Mouse (Mus musculus): Measurements from ENCODE around the gene Upf2.
"Not testable (repeated sequence)": the region's sequence is repeated elsewhere in the genome, so short reads cannot be mapped to it uniquely, and the experiment has no call there.

Gene Upf2

DNA sequence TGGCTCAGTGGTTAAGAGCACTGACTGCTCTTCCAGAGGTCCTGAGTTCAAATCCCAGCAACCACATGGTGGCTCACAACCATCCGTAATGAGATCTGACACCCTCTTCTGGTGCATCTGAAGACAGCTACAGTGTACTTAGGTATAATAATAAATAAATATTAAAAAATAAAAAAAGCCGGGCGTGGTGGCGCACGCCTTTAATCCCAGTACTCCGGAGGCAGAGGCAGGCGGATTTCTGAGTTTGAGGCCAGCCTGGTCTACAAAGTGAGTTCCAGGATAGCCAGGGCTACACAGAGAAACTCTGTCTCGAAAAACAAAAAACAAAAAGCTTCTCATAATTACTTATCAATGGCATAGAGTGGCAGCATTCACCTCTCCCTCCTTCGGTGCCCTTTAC, 1.4 kb upstream of the Upf2 start:
- in situ Hi-C loops (cut with MboI, MseI): not testable (repeated sequence)

DNA sequence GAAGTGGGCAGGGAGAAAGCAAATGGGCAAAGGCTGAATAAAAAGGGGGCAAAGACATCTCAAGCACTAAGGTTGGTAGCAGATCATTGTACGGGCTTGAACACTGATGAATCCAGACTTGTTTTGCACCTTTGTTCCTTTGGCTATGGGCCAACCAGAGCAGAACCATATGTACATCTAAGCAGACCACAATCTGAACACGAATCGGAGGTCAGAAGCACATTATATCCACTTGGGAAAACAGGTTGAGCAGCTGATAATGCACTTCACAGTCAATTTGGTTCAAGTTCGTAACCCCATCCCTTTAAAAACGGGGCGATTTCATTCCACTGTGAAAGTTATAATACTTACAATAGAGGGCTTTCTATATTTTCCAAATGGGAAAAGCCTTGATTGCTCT, 964 bp upstream of the Upf2 start:
- in situ Hi-C loops (cut with MboI, MseI): no loop called here

DNA sequence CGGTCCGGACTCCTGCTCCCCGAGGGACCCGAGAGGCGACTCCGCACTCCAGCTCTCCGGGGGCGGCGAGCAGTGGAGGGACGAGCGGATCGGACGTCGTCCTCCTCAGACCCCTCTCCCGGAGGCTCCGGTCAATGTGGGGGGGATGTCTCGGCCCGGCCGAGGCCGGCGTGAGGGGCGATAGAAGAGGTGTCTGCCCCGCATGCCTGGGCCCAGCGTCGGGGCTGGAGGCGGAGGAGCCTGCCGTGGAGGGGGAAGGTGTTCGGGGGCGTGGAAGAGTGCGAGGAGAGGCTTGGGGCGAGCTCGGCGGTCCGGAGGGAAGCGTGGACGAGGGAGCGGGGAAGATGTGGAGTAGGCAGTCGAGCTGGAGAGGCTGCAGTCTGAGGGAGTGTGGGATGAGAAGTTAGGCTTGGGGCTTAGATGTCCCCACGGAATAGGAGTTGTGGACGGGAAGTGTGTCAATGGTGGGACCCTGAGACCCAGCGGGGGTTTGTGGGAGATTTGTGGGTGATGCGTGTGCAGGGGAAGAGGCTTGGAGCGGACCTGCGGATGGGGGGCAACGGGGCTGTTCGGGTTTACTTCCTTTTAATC, 447 bp downstream of the Upf2 start:
- in situ Hi-C loops (cut with MboI, MseI): no loop called here

DNA sequence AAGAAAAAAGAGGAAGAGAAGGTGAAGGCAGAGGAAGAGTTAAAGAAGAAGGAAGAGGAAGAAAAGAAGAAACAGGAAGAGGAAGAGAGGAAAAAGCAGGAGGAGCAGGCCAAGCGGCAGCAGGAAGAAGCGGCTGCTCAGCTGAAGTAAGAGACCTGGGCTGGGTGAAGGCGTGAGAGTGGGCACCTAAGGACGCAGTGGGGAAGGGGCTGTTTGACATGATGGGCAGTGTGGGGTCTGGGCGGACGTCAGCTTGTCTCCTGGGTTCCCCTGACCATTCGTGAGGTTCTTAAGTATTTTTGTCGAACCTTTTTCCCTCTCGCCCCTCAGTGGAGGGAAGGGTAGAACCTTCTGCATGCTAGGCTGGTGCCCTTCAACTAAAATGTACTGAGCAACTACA, 6.4 kb downstream of the Upf2 start:
- in situ Hi-C loops (cut with MboI, MseI): no loop called here

DNA sequence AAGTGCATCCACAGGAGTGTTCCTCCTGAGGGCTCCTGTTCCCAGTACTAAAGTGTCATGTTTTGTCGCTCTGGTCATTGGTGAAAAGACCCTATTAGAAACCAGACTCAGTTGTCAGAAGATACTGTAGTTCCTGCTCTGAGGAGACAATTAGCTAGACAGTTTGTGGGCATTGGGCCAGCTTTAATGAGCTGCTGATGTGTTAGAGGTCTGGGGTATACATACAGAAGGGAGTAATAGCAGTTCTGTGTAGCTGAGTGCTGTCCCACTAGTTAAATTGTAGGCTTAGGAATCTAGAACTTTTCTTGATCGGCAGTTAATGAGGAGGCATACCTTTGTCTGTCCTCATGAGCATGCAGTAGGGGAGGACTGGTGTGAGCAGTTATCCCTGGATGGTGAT, 11.0 kb downstream of the Upf2 start:
- in situ Hi-C loops (cut with MboI, MseI): no loop called here

DNA sequence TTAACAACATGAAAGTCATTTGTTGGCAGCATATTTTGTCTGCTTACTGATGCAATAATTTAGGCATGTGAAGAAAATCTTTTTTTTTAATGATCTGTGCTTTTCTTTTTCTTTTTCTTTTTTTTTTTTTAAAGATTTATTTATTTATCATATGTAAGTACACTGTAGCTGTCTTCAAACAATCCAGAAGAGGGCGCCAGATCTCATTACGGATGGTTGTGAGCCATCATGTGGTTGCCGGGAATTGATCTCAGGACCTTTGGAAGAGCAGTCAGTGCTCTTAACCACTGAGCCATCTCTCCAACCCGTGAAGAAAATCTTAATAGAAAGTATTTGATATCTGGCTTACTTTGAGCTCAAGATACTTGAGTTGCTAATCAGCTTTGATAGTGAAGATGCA, 12.5 kb downstream of the Upf2 start:
- in situ Hi-C loops (cut with MboI, MseI): not testable (repeated sequence)

DNA sequence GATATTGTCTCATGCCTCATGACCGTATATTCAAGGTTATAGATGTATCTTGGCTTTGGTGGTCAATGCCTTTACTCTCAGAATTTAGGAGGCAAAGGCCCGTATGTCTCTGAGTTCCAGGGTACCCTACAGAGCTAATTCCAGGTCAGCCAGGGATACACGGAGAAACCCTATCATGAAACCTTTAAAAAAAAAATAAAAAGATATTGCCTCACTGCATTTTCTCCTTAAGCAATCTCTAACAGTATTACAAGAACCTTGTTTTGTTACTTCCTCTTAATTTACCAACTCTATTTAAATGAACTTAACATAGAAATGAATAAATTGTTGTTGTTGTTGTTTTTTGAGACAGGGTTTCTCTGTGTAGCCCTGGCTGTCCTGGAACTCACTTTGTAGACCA, 14.7 kb downstream of the Upf2 start:
- in situ Hi-C loops (cut with MboI, MseI): no loop called here

DNA sequence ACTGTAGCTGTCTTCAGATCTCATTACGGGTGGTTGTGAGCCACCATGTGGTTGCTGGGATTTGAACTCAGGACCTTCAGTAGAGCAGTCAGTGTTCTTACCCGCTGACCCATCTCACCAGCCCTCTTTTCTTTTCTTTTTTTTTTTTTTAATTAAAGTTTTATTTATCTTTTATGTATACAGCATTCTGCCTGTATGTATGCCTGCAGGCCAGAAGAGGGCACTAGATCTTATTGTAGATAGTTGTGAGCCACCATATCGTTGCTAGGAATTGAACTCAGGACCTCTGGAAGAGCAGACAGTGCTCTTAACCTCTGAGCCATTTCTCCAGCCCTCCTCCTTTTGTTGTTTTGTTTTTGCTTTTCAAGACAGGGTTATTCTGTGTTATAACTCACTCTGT, 19.4 kb downstream of the Upf2 start:
- in situ Hi-C loops (cut with MboI, MseI): not testable (repeated sequence)

DNA sequence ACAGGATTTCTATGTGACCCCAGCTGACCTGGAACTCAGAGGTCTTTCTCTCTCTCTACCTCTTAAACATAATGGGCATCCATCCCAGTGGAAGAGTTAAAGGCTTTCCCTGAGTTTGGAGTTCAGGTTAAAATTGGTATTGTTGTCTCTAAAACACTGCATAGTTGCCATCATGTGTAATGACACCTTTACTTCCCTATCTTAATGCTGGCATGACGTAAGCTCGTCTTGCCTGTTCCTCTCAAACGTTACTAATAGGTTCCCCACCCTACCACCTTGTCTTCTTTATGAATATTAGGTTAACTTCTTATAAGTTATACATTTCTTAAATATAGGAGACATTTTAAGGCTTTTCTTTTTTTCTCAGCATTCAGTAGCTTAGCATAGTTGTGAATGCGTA, 26.3 kb downstream of the Upf2 start:
- in situ Hi-C loops (cut with MboI, MseI): no loop called here

DNA sequence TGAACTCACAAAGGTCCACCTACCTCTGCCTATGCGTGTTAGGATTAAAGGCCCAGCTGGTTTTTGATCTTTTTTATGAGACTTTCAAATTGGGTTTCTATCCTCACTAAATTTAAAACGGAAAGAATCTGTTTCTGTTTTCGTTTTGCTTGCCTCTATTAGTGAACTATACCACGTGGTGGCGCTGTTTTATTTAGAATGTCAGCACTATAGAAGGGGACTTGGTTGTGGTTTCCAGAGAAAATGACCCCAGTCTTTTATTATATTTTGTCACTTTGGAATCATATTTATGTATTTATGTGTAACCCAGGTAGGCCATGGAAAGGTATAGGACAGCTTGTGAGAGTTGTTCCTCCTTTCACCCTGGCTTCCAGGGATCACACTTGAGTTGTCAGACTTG, 44.3 kb downstream of the Upf2 start:
- in situ Hi-C loops (cut with MboI, MseI): no loop called here

DNA sequence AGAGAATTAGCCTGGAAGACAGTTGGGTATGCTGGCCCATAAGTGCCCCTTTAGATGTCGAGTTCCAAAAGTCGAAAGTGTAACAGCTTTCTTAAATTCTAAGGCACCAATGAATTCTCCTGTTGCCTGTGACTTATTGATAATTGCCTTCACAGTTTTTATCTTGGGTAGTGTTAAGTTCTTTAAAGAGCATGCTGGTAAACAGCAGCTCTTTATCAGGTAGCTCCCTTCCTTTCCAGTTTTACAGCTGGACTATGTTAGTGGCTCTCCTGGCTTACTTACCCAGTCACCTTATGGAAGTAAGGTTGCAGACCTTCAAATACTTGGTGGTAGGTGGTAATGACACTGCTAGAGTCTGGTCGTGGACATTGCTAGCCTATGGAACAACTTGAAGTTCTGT, 52.7 kb downstream of the Upf2 start:
- in situ Hi-C loops (cut with MboI, MseI): no loop called here

DNA sequence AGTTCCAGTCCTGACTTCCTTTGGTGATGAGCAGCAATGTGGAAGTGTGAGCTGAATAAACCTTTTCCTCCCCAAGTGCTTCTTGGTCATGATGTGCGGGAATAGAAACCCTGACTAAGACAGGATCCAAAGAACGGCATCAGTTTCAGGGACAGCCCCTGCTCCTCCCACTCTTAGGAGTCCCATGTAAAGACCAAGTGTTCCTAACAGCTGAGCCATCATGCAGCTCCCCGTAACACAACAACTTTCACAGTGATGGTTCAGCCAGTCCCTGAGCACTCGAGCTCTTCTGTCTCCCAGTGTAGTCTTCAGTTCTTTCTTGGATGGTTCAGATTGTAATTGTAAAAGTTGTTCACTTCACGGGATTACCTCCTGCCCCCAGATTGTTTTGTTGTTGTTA, 63.3 kb downstream of the Upf2 start:
- in situ Hi-C loops (cut with MboI, MseI): no loop called here

DNA sequence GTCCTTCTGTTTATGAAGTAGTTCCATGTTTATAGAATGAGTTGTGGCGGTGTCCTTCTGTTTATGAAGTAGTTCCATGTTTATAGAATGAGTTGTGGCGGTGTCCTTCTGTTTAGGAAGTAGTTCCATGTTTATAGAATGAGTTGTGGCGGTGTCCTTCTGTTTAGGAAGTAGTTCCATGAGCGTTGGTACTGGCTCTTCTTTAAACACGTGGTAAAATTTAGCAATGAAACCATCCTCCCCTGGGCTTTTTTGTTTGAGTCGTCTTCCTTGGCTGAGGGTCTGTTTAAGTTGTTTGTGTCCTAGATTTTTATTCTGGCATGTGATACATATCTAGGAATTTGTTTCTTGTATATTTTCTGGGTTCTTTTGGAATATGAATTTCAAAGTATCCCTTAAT, 63.9 kb downstream of the Upf2 start:
- in situ Hi-C loops (cut with MboI, MseI): not testable (repeated sequence)

DNA sequence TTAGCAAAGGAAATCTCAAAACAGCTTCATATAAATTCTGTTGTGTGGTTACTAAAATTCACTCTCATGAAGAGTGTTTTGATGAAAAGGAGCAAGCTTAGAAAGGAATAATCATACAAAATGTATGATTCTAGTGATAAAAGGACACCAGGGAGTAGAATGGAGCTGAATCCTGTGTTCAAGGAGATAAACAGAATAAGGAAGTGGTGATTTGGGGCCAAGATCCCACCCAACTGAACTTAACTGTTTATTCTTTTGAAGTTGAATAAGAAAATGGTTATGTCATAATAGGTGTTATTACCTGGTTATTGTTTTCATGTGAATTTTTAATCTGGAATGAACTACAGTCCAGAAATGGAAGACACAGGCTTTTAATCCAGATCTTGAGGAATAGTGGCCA, 69.3 kb downstream of the Upf2 start:
- in situ Hi-C loops (cut with MboI, MseI): no loop called here

DNA sequence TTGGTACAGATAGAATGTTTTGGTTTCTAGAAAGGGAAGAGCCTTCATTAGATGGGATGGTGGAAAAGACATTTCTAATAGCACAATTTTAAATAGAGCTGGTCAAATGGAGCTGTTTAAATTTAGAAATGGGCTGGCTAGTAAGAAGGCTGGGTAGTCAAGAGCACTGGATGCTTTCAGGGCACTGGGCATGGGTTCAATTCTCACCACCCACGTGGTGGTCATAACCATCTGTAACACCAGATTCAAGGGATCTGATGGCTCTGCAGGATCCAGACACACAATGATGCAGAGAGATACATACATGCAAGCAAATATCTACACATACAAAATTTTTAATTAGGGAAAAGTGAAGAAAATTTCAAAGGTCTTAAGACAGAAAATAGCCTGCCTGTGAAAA, 91.4 kb downstream of the Upf2 start:
- in situ Hi-C loops (cut with MboI, MseI): no loop called here

DNA sequence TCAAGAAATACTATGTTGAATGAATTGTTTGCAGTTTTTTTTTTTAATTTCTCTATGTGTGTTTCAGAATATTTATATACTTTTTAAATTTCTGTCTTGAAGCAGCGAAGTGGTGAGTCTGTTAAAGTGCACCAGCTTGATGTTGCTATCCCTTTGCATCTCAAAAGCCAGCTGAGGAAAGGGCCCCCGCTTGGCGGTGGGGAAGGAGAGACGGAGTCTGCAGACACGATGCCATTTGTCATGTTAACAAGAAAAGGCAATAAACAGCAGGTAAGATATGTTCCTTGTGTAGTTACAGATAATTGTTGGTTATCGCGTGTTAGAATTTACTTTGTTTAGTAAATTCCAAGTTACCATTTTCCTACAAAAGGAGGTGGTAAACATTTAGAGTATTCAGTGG, 95.5 kb downstream of the Upf2 start:
- in situ Hi-C loops (cut with MboI, MseI): no loop called here

DNA sequence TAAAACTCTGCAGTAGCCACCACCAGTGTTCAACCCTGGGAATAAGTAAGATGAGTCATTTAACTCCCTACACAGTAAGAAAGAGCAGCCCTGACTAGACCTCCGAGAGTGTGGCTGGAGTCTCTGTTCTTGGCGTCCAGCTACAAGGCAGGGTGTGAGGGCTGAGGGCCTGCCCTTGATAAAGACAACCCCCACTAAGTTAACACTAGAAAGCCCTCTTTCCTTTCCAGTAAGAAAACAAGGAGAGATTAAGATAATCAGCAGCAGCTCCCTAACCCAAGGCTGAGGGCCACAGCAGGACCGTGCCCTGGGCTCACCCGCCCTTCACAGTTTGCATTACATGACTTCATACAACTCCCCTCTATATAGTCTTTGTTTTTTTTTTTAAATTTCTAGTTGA, 97.3 kb downstream of the Upf2 start:
- in situ Hi-C loops (cut with MboI, MseI): no loop called here

DNA sequence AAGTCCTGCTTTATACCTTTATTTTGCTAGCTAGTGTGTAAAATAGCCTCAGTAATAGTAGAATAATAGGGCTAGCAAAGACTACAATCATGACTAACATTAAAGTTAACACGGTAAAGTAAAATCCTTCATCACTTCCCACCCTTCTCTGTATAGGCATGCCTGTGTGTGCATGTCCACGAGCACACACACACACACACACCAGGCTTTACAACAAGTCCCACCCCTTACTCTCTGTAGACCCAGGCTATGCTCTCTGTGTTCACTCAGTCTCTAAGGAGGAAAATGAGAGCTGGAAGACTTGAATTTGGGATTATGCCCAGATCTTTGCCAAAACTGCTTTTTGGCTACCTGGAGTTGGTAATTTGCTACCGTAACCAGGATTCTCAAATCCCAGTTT, 97.7 kb downstream of the Upf2 start:
- in situ Hi-C loops (cut with MboI, MseI): no loop called here

DNA sequence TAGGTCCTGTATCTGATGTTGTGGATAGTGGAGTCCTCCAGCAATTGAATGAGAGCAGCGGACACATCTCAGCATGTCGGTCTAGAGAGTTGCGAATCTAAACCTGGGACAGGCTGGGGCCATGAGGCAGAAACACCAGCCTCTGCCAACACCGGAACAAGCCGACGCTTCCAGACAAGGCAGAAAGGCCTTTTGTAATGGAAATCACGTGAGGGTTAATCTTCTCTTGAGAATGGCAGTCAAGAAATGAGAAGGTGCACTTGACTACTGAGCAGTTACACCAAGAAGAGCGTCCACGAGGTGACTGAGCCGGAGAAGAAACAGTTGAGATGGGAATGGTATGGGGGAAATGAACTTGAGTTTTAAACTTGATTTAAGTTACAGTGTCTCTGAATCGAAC, 104.2 kb downstream of the Upf2 start:
- in situ Hi-C loops (cut with MboI, MseI): loop anchor here (25.0 kb wide), 1 partner anchor 1268 kb away; no protein-coding TSS in a partner anchor

DNA sequence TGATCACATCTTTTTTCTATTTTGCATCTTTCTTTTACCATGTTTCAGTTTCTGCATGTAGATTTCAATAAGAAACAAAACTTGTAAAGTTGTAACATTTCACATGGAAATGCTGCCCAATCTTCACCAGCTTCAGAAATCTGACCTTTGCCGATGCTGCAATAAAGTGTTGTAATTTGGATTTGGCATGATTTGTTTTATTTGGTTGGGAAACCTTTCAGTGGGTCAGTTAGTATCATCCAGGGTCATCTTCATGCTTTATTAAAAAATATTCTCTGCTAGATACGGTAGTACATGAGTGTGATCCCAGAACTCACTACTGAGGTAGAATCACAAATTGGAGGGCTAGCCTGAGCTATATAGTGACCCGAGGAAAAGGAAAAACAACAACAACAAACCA, 105.2 kb downstream of the Upf2 start:
- in situ Hi-C loops (cut with MboI, MseI): loop anchor here (25.0 kb wide), 1 partner anchor 1269 kb away; no protein-coding TSS in a partner anchor

DNA sequence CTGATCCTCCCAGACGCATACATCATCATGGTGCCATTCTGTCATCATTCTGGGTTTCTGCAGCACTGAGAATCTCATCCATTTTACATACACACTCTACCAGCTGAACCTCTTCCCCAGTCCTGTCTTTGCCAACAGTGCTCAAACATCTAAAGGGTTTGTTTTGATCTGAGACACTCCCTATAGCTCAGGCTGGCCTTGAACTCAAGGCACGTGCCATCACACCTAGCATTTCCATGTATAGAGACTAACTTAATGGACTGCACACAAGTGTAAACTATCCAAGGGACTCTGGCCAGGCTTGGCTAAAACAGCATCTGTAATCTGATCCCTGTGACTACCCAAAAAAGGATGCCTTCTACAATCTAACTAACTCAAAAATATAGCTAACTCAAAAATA, 108.0 kb downstream of the Upf2 start:
- in situ Hi-C loops (cut with MboI, MseI): loop anchor here (25.0 kb wide), 1 partner anchor 1272 kb away; no protein-coding TSS in a partner anchor

DNA sequence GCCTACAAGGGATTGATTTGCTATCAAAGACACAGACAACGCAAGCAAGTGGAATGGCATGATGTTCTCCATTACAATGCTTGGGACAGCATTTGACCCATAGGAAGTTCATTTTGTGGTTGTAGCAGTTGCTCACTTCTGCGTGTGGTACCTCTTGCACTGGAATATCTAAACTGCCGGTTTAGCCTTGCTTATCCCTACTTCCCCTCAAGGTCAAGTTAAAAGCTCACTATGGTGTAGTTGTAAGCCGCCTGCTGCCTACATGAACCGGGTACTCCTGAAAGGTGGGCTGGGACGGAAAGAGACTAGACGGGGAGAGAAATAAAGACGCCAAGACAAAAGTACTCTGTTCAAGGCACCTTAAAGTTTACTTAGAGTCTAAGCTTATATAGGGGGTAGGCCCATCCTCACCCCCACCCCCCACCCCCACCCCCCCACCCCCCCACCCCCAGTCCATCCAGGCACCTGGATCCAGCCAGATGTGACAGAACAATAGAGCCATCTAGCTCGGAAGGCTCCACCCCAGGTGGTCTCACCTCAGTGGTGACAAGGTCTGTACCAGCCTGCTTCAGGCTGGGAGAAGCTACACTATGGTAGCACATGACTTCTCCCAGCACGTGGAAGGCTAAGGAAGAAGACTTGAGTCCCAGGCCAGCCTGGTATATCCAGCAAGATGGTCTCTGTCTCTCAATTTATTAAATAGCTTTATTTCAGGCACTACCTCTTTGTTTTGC, 109.0 kb downstream of the Upf2 start:
- in situ Hi-C loops (cut with MboI, MseI): loop anchor here (25.0 kb wide), 1 partner anchor 1273 kb away; no protein-coding TSS in a partner anchor

DNA sequence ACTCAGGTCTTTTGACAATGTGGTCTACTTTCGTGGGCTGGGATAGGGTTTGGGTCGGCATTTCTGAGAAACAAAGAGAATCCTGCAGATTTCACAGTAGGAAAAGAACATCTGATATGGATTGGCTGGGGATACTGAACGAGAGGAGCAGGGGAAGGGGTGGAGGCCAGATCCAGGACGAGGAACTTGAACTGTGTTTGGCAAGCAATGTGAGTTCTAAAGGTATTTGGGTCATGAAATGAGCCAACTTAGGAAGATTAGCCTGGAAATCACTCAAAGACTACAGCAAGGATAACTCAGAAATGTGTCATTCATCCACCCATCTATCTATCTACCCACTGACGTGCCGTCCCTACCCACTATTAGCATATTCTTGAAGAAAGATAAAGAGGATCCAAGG, 116.1 kb downstream of the Upf2 start:
- in situ Hi-C loops (cut with MboI, MseI): loop anchor here (25.0 kb wide), 1 partner anchor 1280 kb away; no protein-coding TSS in a partner anchor

All from T-helper 2 cell (primary cell).